In the genomic region with DNA sequence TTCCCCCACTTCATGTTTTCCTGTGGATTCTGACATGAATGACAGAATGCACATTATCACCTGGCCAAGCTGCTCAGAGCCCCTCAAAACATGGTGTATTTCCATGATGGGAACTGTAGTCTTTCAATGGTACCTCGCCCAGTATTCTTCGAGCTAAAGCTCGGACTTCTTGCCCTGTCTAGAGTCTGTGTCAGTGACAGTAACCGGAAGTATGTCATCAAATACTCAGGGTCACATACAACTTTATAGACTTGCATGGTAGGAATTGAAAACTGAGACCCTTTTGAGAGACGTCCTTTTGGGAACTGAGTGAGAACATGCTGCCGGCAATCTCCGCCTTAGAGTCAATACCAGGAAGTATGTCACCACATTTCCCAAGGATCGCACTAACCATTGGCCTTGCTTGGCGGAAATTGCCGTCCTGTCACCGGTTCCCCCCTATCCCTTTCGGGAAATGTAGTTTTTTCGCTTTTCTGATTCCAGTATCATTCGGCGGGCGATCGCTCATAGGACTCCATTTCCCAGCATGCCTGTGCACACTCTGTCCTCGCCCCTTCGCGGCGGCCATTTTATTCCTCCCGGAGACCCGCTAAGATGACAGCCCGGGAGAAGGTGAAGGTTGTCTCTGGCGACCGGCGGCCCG, we compare ENCODE assay signal across 8 mouse cellular contexts. TPM values are rescaled to one million over a fixed set of nuclear protein-coding genes. Genes with fewer than 3 reads are reported as not detected.
DNase-seq lines count a peak whose midpoint lies in the region; ATAC-seq and TF ChIP-seq lines count a peak whose summit lies in the region.

Gene Fem1a, plus strand, starts transcription at position 572 of the 643 bp plus-strand sequence.

- under 1% methylated on average over 28 of the region's 28 CpGs for WGBS in hindbrain, embryonic 10.5 days
- WGBS in lung, postnatal 0 days = under 1% methylated on average over 28 of the region's 28 CpGs

- peaks cover 37% of the 10 kb centered on the region for H3K36me3 ChIP-seq in hindbrain, embryonic 10.5 days
- H3K36me3 ChIP-seq in lung, postnatal 0 days (ENCODE audit: insufficient read depth, low read length) = peaks cover 13% of the 10 kb centered on the region

- H3K9ac ChIP-seq in lung, postnatal 0 days (replicated peaks; ENCODE audit: low read depth) = peak within 1 kb of the TSS; percentile 51

- H3K27me3 ChIP-seq in hindbrain, embryonic 10.5 days (ENCODE audit: insufficient read depth, poor library complexity, severe bottlenecking) = no peaks in the 10 kb centered on the region
- no peaks in the 10 kb centered on the region for H3K27me3 ChIP-seq in lung, postnatal 0 days (replicated peaks; ENCODE audit: insufficient read depth, low read length)

- H3K4me2 ChIP-seq in lung, postnatal 0 days (replicated peaks; ENCODE audit: low read depth, low read length) = peak within 1 kb of the TSS; percentile 90

- peak; percentile 99 for DNase-seq in MN1 (ENCODE audit: low spot score)
- peak; percentile 99 for DNase-seq in cerebellum, adult 9-10 months
- DNase-seq in hindbrain, embryonic 10.5 days (ENCODE audit: low spot score) = peak; percentile 94
- peak; percentile 98 for DNase-seq in layer of hippocampus, adult 9-11 months
- peak; percentile 100 for DNase-seq in lung, postnatal 0 days (ENCODE audit: low spot score)
- peak; percentile 83 for DNase-seq in ovary, postnatal 14 days (ENCODE audit: low spot score)
- DNase-seq in thymus, postnatal 14 days = peak; percentile 93

- no peaks in the 10 kb centered on the region for H3K9me3 ChIP-seq in hindbrain, embryonic 10.5 days
- no peaks in the 10 kb centered on the region for H3K9me3 ChIP-seq in lung, postnatal 0 days (ENCODE audit: low read length)

- no peak for TF ChIP-seq CTCF in lung, postnatal 0 days (IDR thresholded peaks at IDR 0.05)

- ATAC-seq in frontal cortex, adult (ENCODE audit: low TSS enrichment) = peak; percentile 82
- peak; percentile 91 for ATAC-seq in lung, postnatal 0 days

- H3K27ac ChIP-seq in hindbrain, embryonic 10.5 days = peak within 1 kb of the TSS; percentile 86
- H3K27ac ChIP-seq in lung, postnatal 0 days (ENCODE audit: low read length) = peak within 1 kb of the TSS; percentile 96

- peak within 1 kb of the TSS; percentile 74 for H3K4me3 ChIP-seq in hindbrain, embryonic 10.5 days
- peak within 1 kb of the TSS; percentile 61 for H3K4me3 ChIP-seq in lung, postnatal 0 days (ENCODE audit: low read depth, low read length)

- H3K4me1 ChIP-seq in hindbrain, embryonic 10.5 days (replicated peaks) = peaks cover 39% of the 10 kb centered on the region
- peaks cover 3% of the 10 kb centered on the region; the same call in 1 of the 2 replicates for H3K4me1 ChIP-seq in lung, postnatal 0 days (ENCODE audit: insufficient read depth, low read depth, low read length)

- peak; percentile 60 for TF ChIP-seq EP300 in lung, postnatal 0 days (IDR thresholded peaks at IDR 0.05)

RNA-seq across cellular contexts. Expression of gene Fem1a, which starts in this region (rescaled TPM):
- 13.3 and 15.5 TPM in 2 replicates for polyA plus RNA-seq in hindbrain, embryonic 10.5 days (2016; fragmentation: Nextera tagmentation; extraction: Ambion mirVana)
- polyA plus RNA-seq in lung, postnatal 0 days (2015; fragmentation: Nextera tagmentation; extraction: Ambion mirVana) = 8.2 and 8.4 TPM in 2 replicates

Comparison
In these comparisons a context has a peak if more than half of its experiments do, and no peak if none do; other contexts are left out.
1. Peak in every context shown above with its lines: DNase-seq, ATAC-seq, H3K4me3 ChIP-seq and H3K27ac ChIP-seq.